28 mouse cellular contexts compared by ENCODE assay signal in genomic region chr2:168632543-168632942, GRCm38 (mm10). TPM values are rescaled to one million over a fixed set of nuclear protein-coding genes. Genes with fewer than 3 reads are reported as not detected.
DNase-seq lines count a peak whose midpoint lies in the region; ATAC-seq and TF ChIP-seq lines count a peak whose summit lies in the region.
"Had no signal": no experiment of that assay in that cellular context is flagged by ENCODE, and none has a peak within 500 bp of the region (broad histone marks: within the 10 kb centered on the region; RNA-seq: fewer than 3 reads in every experiment).

No protein-coding gene starts in this region.

- peak; percentile 31 to 33 for DNase-seq in cerebellum, postnatal 14 days
- DNase-seq in cerebellum, adult 9-10 months = no peak
- no peak for DNase-seq in heart, postnatal 36 days
- DNase-seq in layer of hippocampus, adult 2 months (ENCODE audit: low spot score in 2 of 2) = no peak
- no peak for DNase-seq in layer of hippocampus, postnatal 25 days (ENCODE audit: extremely low spot score in 1 of 2, low spot score in 1 of 2)
- DNase-seq in brain, adult 2 months (ENCODE audit: low read depth, low spot score) = peak; percentile 81
- no peak for DNase-seq in urinary bladder, postnatal 14 days (ENCODE audit: low spot score)
- DNase-seq: gastrocnemius, postnatal 14 days; kidney, adult 9 months; kidney, postnatal 10 days; layer of hippocampus, adult 9-11 months; lung, embryonic 14.5 days; lung, postnatal 14 days; right cerebral cortex, postnatal 4 days; thymus, adult 18-20 months; thymus, postnatal 36 days had no signal

- TF ChIP-seq CTCF in layer of hippocampus, adult 2 months (conservative IDR thresholded peaks at IDR 0.05) = 0 out of 2 replicates have a peak, but pooled peaks have one; percentile 25

- no peak for ATAC-seq in heart, embryonic 12.5 days (ENCODE audit: insufficient number of reproducible peaks, low FRiP score)
- ATAC-seq: forebrain, embryonic 14.5 days; intestine, postnatal 0 days; Patski had no signal

- H3K4me3 ChIP-seq in heart, embryonic 12.5 days = no peak overlapping the region
- H3K4me3 ChIP-seq in layer of hippocampus, adult 2 months = no peak overlapping the region
- H3K4me3 ChIP-seq: embryonic facial prominence, embryonic 10.5 days; embryonic facial prominence, embryonic 15.5 days; hindbrain, embryonic 12.5 days; limb, embryonic 12.5 days; neural tube, embryonic 13.5 days had no signal

- H3K4me1 ChIP-seq in heart, embryonic 12.5 days (replicated peaks) = peaks cover 39% of the 10 kb centered on the region

- H3K36me3 ChIP-seq in heart, embryonic 12.5 days = peaks cover 4% of the 10 kb centered on the region; the same call in 1 of the 2 replicates
- H3K36me3 ChIP-seq: embryonic facial prominence, embryonic 10.5 days had no signal

- no peak overlapping the region for H3K9ac ChIP-seq in heart, embryonic 12.5 days
- H3K9ac ChIP-seq: embryonic facial prominence, embryonic 15.5 days; hindbrain, embryonic 12.5 days; limb, embryonic 12.5 days; liver, embryonic 14.5 days; lung, embryonic 14.5 days; neural tube, embryonic 13.5 days had no signal

- H3K9me3 ChIP-seq in heart, embryonic 12.5 days (replicated peaks) = 0 out of 2 replicates have a peak, but pooled peaks cover 3% of the 10 kb centered on the region
- H3K9me3 ChIP-seq: embryonic facial prominence, embryonic 10.5 days; embryonic facial prominence, embryonic 15.5 days; hindbrain, embryonic 12.5 days; limb, embryonic 12.5 days; neural tube, embryonic 13.5 days had no signal

- WGBS in heart, embryonic 12.5 days = 57% methylated on average over 6 of the region's 6 CpGs

- intact Hi-C loops in heart, postnatal 36 days (cut with DNase I) = no loop called here

- H3K27me3 ChIP-seq in heart, embryonic 12.5 days (replicated peaks) = peaks cover 71% of the 10 kb centered on the region
- H3K27me3 ChIP-seq: embryonic facial prominence, embryonic 15.5 days; neural tube, embryonic 13.5 days; Patski had no signal

- H3K27ac ChIP-seq in heart, embryonic 12.5 days (ENCODE audit: poor library complexity, severe bottlenecking) = peak overlapping the region; percentile 46
- H3K27ac ChIP-seq in layer of hippocampus, adult 2 months = no peak overlapping the region
- H3K27ac ChIP-seq: embryonic facial prominence, embryonic 15.5 days; liver, embryonic 14.5 days; neural tube, embryonic 13.5 days; stomach, postnatal 0 days had no signal

- H3K4me2 ChIP-seq in heart, embryonic 12.5 days = peak overlapping the region; percentile 56; the same call in 1 of the 2 replicates
- H3K4me2 ChIP-seq: embryonic facial prominence, embryonic 15.5 days; hindbrain, embryonic 12.5 days; limb, embryonic 12.5 days; neural tube, embryonic 13.5 days had no signal

RNA-seq across cellular contexts. Expression of gene Nfatc2, which starts 31.1 kb away (rescaled TPM):
- 9.9 and 12.5 TPM in 2 replicates for polyA plus RNA-seq in heart, embryonic 12.5 days (2016; fragmentation: Nextera tagmentation; extraction: Ambion mirVana)
- total RNA-seq in heart, postnatal 36 days (2021) = 10 to 100 TPM; 16.2 to 18.1 TPM
- total RNA-seq in layer of hippocampus, adult 2 months (2021) = 10 to 100 TPM; 19.7 to 20.1 TPM
- total RNA-seq in layer of hippocampus, postnatal 25 days (2021) = 10 to 100 TPM; 16.1 to 21.6 TPM
- total RNA-seq: MEL had no signal

Comparison
In these comparisons a context has a peak if more than half of its experiments do, and no peak if none do; other contexts are left out.
1. DNase-seq: peak in cerebellum, postnatal 14 days (2 of 2) and brain, adult 2 months (single experiment); none in cerebellum, adult 9-10 months (single experiment), heart, postnatal 36 days (0 of 2), layer of hippocampus, adult 2 months (0 of 2), layer of hippocampus, postnatal 25 days (0 of 2) and urinary bladder, postnatal 14 days (single experiment).